Mouse (Mus musculus) small intestine, adult 10 weeks (tissue): ENCODE measurements around the gene Rftn2. TPM values are rescaled to one million over a fixed set of nuclear protein-coding genes. Genes with fewer than 3 reads are reported as not detected.

ENCODE experiments used
- polyA plus RNA-seq: library from polyadenylated mRNA; stranded (reverse); fragments of 350-450 nt; fragmentation: Illumina TruSeq; extraction: RNeasy Lipid Tissue Mini Kit (QIAGEN cat#74804); gene quantifications from one replicate; pipeline ENCODE4 v1.2.3, GENCODE M21; 2014; ENCODE audit warnings: low replicate concordance

Rftn2 gene
- 3.3 TPM for polyA plus RNA-seq

DNA sequence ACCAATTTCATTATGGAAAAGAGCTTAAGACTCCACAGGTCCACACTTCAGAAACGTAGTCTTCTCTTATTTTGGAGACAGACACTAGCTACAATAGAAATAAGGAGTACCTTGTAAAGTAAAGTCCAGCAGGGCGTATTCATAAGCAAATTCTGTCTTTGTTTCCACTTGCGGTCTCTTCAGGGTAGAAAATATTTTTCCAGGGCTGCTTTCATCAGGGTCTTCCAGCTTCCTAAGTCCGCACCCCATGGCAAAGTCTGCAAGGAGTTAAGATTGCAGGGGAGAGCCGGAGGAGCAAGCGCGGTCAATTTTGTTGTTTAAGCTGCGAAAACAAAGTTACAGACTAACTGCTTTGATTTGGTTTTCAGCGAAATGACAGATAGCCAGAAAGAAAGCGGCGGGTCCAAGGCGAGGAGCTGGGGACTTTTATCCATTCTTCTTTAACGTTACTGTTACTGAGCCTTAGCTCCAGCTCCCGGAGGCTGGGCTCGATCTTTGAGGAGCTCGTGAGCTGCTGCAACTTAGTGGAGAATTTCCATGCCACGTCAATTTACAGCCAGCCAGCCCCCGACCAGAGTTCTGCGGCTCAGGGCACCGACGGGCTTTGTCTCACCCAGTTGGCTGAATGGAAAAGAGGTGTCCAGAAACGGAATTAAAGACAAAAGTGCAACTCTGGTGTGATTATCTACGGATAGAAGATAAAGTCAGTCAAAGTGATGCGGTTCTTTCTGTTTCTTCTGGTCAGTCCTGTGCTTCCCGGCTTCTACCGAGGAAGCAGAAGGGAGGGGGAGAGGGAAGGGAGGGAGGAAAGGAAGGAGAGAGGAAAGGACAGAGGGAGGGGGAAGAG lies at the start of gene Rftn2:
Rftn2 (minus strand) TSS at position 772 of the 847 bp plus-strand sequence.

GRCm38 (mm10) chr1:55236890-55237642 lies 10.5 kb upstream of the Rftn2 start, which contains the start of gene Mars2:
Gene Mars2 (plus strand): TSS chr1:55237177.

GRCm38 (mm10) chr1:55130943-55131401 lies 95.6 kb downstream of the Rftn2 start, which contains the start of gene Mob4:
Gene Mob4 (plus strand): TSS chr1:55131231.

Other genes with a start within 250 kb of the Rftn2 start
- 419 TPM for gene Sf3b1, start 199.3 kb downstream of the Rftn2 start, polyA plus RNA-seq
- gene Coq10b, start 174.0 kb downstream of the Rftn2 start, polyA plus RNA-seq, result 169 TPM
- 332 TPM for gene Hspe1, start 138.7 kb downstream of the Rftn2 start, polyA plus RNA-seq
- 483 TPM for gene Hspd1, start 138.5 kb downstream of the Rftn2 start, polyA plus RNA-seq
- 270 TPM for gene Mob4, start 95.6 kb downstream of the Rftn2 start, polyA plus RNA-seq
- gene Mars2, start 10.4 kb upstream of the Rftn2 start, polyA plus RNA-seq, result 8.3 TPM
- 0.52 TPM for gene Boll, start 136.7 kb upstream of the Rftn2 start, polyA plus RNA-seq
- 1.5 TPM for gene Plcl1, start 179.1 kb upstream of the Rftn2 start, polyA plus RNA-seq